Mouse (Mus musculus) liver, embryonic 15.5 days (tissue): ENCODE data around the gene Cd83. TPM values are rescaled to one million over a fixed set of nuclear protein-coding genes. Genes with fewer than 3 reads are reported as not detected.

Experiments used
- ATAC-seq: fragments of 200-750 bp; cut with Nextera tagmentation; 2 replicates; pipeline ENCODE4 v1.8.0; 2017; ENCODE audit warnings: moderate number of reproducible peaks, mild to moderate bottlenecking, moderate library complexity; ENCODE audit not compliant: insufficient read depth
- H3K27ac ChIP-seq: fragments of 300-500 bp; sonication (generic); replicated peaks from 2 replicates; pipeline ENCODE4 v1.5.1; 2015; ENCODE audit warnings: mild to moderate bottlenecking, inconsistent platforms
- H3K27me3 ChIP-seq: fragments of 300-500 bp; sonication (generic); 2 replicates; pipeline ENCODE4 v1.6.1; 2015; ENCODE audit warnings: mild to moderate bottlenecking, inconsistent platforms
- H3K36me3 ChIP-seq: fragments of 300-500 bp; sonication (generic); replicated peaks from 2 replicates; pipeline ENCODE4 v1.6.1; 2015; ENCODE audit warnings: moderate library complexity, mild to moderate bottlenecking, inconsistent platforms
- H3K4me1 ChIP-seq: fragments of 300-500 bp; sonication (generic); replicated peaks from 2 replicates; pipeline ENCODE4 v1.6.1; 2015; ENCODE audit warnings: inconsistent platforms
- H3K4me2 ChIP-seq: fragments of 300-500 bp; sonication (generic); 2 replicates; pipeline ENCODE4 v1.6.1; 2015; ENCODE audit warnings: moderate library complexity, mild to moderate bottlenecking, inconsistent platforms
- H3K4me3 ChIP-seq: fragments of 300-500 bp; sonication (generic); replicated peaks from 2 replicates; pipeline ENCODE4 v1.5.1; 2015; ENCODE audit warnings: mild to moderate bottlenecking, inconsistent platforms
- H3K9ac ChIP-seq: fragments of 300-500 bp; sonication (generic); 2 replicates; pipeline ENCODE4 v1.6.1; 2015; ENCODE audit warnings: moderate library complexity, mild to moderate bottlenecking, inconsistent platforms
- H3K9me3 ChIP-seq: fragments of 300-500 bp; sonication (generic); replicated peaks from 2 replicates; pipeline ENCODE4 v1.6.1; 2016; ENCODE audit warnings: inconsistent platforms
- WGBS: fragments of 180-500 bp; shearing (Covaris S2); methylation state at CpG from one replicate; pipeline ENCODE4 v1.1.7; 2015; ENCODE audit warnings: mixed read lengths; ENCODE audit not compliant: insufficient replicate concordance; 5-methylcytosine and 5-hydroxymethylcytosine counted together
- polyA plus RNA-seq: library from polyadenylated mRNA; unstranded; fragments of >200 nt; fragmentation: Nextera tagmentation; extraction: Ambion mirVana; gene quantifications from 2 replicates; pipeline ENCODE4 v1.2.1, GENCODE M21; 2015

Cd83 gene
- polyA plus RNA-seq, 1 experiment from 2014 or later, result 1.0 TPM

DNA sequence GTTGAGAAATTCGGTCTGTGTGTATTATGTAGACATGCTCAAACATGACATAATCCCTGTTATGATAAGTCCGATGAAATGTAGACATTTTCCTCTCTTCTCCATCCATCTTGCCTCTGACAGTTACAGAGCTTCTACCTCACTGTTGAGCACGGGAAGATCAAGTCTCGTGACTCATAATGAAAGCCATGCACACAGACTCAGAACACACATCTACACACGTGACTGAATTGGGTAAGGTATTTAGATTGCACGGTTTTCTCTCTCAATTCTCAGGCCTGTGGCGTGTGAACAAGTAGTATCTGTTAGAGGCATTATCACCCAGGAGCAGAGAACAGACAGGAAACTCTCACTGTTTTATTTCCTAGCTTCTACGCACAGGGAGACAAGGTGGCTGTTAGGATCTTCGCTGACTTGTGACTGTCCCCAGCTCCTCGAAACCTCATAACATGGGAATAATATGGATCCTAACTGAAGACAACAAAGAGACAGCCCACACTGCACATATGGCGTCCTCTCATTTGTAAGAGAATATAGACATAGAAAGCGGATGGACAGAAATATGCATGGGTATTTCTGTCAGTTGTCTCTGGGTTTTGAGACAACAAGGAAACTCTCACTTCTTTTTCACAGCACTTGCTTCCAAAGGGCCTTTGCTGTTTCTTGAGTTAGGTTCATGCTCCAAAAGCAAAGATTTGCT lies 23.3 kb upstream of the Cd83 start:
- no peak overlapping the region for H3K4me2 ChIP-seq
- no peak for ATAC-seq
- H3K9me3 ChIP-seq, result no peaks in the 10 kb centered on the region
- H3K27ac ChIP-seq, result no peak overlapping the region
- no peaks in the 10 kb centered on the region for H3K27me3 ChIP-seq
- H3K4me3 ChIP-seq, result no peak overlapping the region
- WGBS, result 48% methylated on average over 12 of the region's 12 CpGs
- no peaks in the 10 kb centered on the region for H3K36me3 ChIP-seq
- no peak overlapping the region for H3K9ac ChIP-seq
- H3K4me1 ChIP-seq, result no peaks in the 10 kb centered on the region

DNA sequence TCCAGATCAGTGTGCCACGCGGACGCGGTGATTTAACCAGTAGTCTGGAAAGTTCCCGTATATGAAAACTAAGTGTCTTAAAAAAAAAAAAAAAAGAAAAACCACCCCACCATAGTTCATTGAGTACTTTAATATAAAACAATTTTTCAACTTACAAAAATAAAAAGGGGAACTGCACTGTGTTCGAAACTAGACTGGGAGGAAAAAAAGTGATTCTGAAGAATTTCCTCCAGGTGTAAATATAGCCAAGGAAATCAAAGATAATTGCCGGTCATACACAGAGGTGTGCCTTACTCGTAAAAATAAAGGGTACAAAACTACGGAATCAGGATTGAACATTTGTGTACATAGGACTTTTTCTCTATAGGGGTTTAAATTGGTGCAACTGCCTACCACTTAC lies 21.7 kb upstream of the Cd83 start:
- no peak overlapping the region for H3K27ac ChIP-seq
- H3K4me1 ChIP-seq, result no peaks in the 10 kb centered on the region
- WGBS, result 77% methylated on average over 9 of the region's 9 CpGs
- H3K9ac ChIP-seq, result no peak overlapping the region
- no peaks in the 10 kb centered on the region for H3K27me3 ChIP-seq
- H3K9me3 ChIP-seq, result no peaks in the 10 kb centered on the region
- no peak overlapping the region for H3K4me2 ChIP-seq
- H3K4me3 ChIP-seq, result no peak overlapping the region
- ATAC-seq, result no peak
- H3K36me3 ChIP-seq, result no peaks in the 10 kb centered on the region

- Histone ChIP-seq H3K9me3 (no peaks in the 10 kb centered on the region), H3K27me3 (no peaks in the 10 kb centered on the region), H3K4me1 (no peaks in the 10 kb centered on the region), H3K4me3 (no peak overlapping the region), H3K4me2 (no peak overlapping the region), H3K9ac (no peak overlapping the region), H3K27ac (no peak overlapping the region), H3K36me3 (no peaks in the 10 kb centered on the region)
- no peak for ATAC-seq
- WGBS, result 73% methylated on average over 12 of the region's 12 CpGs
These were observed 21.1 kb upstream of the Cd83 start for GRCm38 (mm10) chr13:43763301-43763994.

- Histone ChIP-seq H3K4me2 (no peak overlapping the region), H3K36me3 (no peaks in the 10 kb centered on the region), H3K9me3 (no peaks in the 10 kb centered on the region), H3K27me3 (no peaks in the 10 kb centered on the region), H3K27ac (no peak overlapping the region), H3K4me1 (no peaks in the 10 kb centered on the region), H3K4me3 (no peak overlapping the region), H3K9ac (no peak overlapping the region)
- WGBS, result 58% methylated on average over 8 of the region's 8 CpGs
- no peak for ATAC-seq
These were observed 20.5 kb upstream of the Cd83 start for GRCm38 (mm10) chr13:43763995-43764579.

GRCm38 (mm10) chr13:43765293-43765814 lies 19.2 kb upstream of the Cd83 start:
- ATAC-seq, result no peak
- no peak overlapping the region for H3K4me3 ChIP-seq
- no peak overlapping the region for H3K27ac ChIP-seq

GRCm38 (mm10) chr13:43766786-43767680 lies 17.5 kb upstream of the Cd83 start:
- Histone ChIP-seq H3K4me1 (no peaks in the 10 kb centered on the region), H3K4me3 (no peak overlapping the region), H3K9me3 (no peaks in the 10 kb centered on the region), H3K27ac (no peak overlapping the region), H3K36me3 (no peaks in the 10 kb centered on the region), H3K9ac (no peak overlapping the region), H3K4me2 (no peak overlapping the region), H3K27me3 (no peaks in the 10 kb centered on the region)
- 58% methylated on average over 7 of the region's 7 CpGs for whole genome bisulfite sequencing
- no peak for ATAC-seq

More at GRCm38 (mm10) chr13:43765293-43765814, 19.2 kb upstream of the Cd83 start:
- H3K27me3 ChIP-seq, result no peaks in the 10 kb centered on the region
- H3K9me3 ChIP-seq, result no peaks in the 10 kb centered on the region
- H3K36me3 ChIP-seq, result no peaks in the 10 kb centered on the region
- H3K9ac ChIP-seq, result no peak overlapping the region
- H3K4me1 ChIP-seq, result no peaks in the 10 kb centered on the region
- no peak overlapping the region for H3K4me2 ChIP-seq
- 29% methylated on average over 11 of the region's 11 CpGs for WGBS

- WGBS, result 75% methylated on average over 6 of the region's 6 CpGs
- no peaks in the 10 kb centered on the region for H3K4me1 ChIP-seq
- no peak for ATAC-seq
- no peaks in the 10 kb centered on the region for H3K36me3 ChIP-seq
- H3K27me3 ChIP-seq, result no peaks in the 10 kb centered on the region
- no peak overlapping the region for H3K9ac ChIP-seq
- H3K9me3 ChIP-seq, result no peaks in the 10 kb centered on the region
- no peak overlapping the region for H3K4me3 ChIP-seq
- H3K4me2 ChIP-seq, result no peak overlapping the region
- H3K27ac ChIP-seq, result no peak overlapping the region
These were observed 11.6 kb upstream of the Cd83 start for GRCm38 (mm10) chr13:43773020-43773419.

DNA sequence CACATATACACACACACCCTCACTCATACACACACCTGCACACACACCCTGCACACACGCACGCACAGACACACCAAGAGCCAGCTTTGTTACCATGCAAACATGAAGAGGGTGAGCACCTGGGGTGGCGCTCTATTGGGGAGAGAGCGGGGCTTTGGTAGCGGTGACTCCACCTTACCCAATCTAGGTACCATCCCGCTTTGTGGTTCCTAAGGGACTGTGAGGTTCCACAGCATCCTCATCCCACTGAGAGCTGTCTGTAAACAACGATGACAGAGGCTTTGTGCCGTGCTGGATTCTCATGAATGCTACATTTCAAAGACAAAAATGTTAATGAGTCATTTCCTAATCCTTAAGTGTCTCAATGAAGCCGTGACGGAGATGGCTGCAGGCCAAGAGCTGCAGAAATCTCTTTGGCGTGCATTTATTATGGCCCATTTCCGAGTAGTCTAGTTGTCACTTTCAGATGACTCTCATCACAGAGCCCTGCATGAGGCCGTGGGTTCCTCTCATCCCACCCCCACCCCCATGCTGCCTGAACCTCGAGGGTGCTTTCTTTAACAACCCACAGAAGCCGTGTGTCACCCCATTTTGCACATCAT lies 10.5 kb upstream of the Cd83 start:
- H3K27me3 ChIP-seq, result no peaks in the 10 kb centered on the region
- H3K27ac ChIP-seq, result no peak overlapping the region
- no peaks in the 10 kb centered on the region for H3K9me3 ChIP-seq
- WGBS, result 60% methylated on average over 15 of the region's 15 CpGs
- no peak overlapping the region for H3K4me3 ChIP-seq
- no peak for ATAC-seq
- no peaks in the 10 kb centered on the region for H3K4me1 ChIP-seq
- H3K9ac ChIP-seq, result no peak overlapping the region
- no peaks in the 10 kb centered on the region for H3K36me3 ChIP-seq
- no peak overlapping the region for H3K4me2 ChIP-seq

DNA sequence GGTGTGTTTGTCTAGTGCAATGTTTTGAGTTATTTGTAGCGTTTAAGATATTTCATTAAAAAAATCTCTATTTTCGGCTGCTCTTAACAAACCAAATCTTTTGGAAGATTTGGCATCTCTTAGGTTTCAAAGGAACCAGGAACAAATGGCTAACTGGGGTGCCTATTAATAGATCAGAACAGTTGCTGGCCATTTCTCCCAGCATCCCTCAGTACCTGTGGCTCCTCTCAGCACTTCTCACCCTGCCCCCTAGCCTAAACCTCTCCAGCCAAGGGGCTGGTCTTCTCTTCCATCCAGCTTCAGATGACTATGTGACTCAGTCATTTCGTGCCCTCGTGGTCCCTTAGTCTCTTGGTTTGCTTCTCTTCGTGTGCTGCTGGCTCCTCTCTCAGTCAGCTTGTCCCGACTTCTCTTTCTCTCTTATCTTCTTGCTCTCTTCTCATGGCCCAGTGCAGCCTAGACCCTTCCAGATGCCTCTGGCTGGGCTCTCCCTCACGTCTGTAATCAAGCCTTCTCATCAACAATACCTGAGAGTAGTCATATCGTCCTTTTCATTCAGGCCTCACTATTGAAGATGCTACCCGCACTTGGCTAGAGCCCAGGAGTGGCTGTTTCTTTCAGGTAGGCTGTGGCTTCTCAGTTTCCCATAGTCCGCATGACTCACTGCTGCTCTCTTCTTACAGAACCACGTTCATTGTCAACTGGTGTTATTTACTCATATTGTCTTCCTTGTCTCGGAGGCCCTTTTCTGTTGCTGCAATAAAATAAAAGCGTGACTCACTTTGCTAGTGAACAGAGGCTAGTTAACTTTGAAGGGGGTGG lies 9.8 kb upstream of the Cd83 start:
- Histone ChIP-seq H3K4me2 (no peak overlapping the region), H3K9me3 (no peaks in the 10 kb centered on the region), H3K9ac (no peak overlapping the region), H3K27ac (no peak overlapping the region), H3K27me3 (no peaks in the 10 kb centered on the region), H3K36me3 (no peaks in the 10 kb centered on the region), H3K4me1 (no peaks in the 10 kb centered on the region), H3K4me3 (no peak overlapping the region)
- no peak for ATAC-seq
- WGBS, result 56% methylated on average over 13 of the region's 13 CpGs

GRCm38 (mm10) chr13:43775427-43775733 lies 9.2 kb upstream of the Cd83 start:
- ATAC-seq, result no peak
- 49% methylated on average over 2 of the region's 2 CpGs for WGBS
- Histone ChIP-seq H3K9ac (no peak overlapping the region), H3K27me3 (no peaks in the 10 kb centered on the region), H3K4me1 (no peaks in the 10 kb centered on the region), H3K36me3 (no peaks in the 10 kb centered on the region), H3K9me3 (no peaks in the 10 kb centered on the region), H3K4me3 (no peak overlapping the region), H3K27ac (no peak overlapping the region), H3K4me2 (no peak overlapping the region)
